Mouse (Mus musculus) embryonic facial prominence, embryonic 14.5 days (tissue): ENCODE results near the gene Cox15. TPM values are rescaled to one million over a fixed set of nuclear protein-coding genes. Genes with fewer than 3 reads are reported as not detected.
A peak's percentile ranks its signal among the peaks of the same experiment; 100 is the strongest.

Experiments used
- ATAC-seq: fragments of 200-750 bp; cut with Nextera tagmentation; 2 replicates; pipeline ENCODE4 v1.8.0; 2017; ENCODE audit warnings: low read depth, moderate number of reproducible peaks, moderate TSS enrichment
- DNase-seq: peaks from one replicate; pipeline ENCODE4 v3.0.0-alpha.2; 2015; ENCODE audit warnings: low spot score
- H3K27ac ChIP-seq: fragments of 300-500 bp; sonication (generic); replicated peaks from 2 replicates; pipeline ENCODE4 v1.5.1; 2014; ENCODE audit warnings: low read depth, mild to moderate bottlenecking, low read length, moderate library complexity
- H3K27me3 ChIP-seq: fragments of 300-500 bp; sonication (generic); replicated peaks from 2 replicates; pipeline ENCODE4 v1.6.1; 2014; ENCODE audit warnings: low read length; ENCODE audit not compliant: control insufficient read depth, insufficient read depth
- H3K36me3 ChIP-seq: fragments of 300-500 bp; sonication (generic); 2 replicates; pipeline ENCODE4 v1.6.1; 2014; ENCODE audit warnings: low read length, mixed read lengths; ENCODE audit not compliant: control insufficient read depth, insufficient read depth
- H3K4me1 ChIP-seq: fragments of 300-500 bp; sonication (generic); 2 replicates; pipeline ENCODE4 v1.6.1; 2014; ENCODE audit warnings: antibody characterized with exemption, low read length; ENCODE audit not compliant: control insufficient read depth, insufficient read depth
- H3K4me2 ChIP-seq: fragments of 300-500 bp; sonication (generic); 2 replicates; pipeline ENCODE4 v1.6.1; 2014; ENCODE audit warnings: low read depth, mild to moderate bottlenecking, low read length, moderate library complexity, mixed read lengths
- H3K4me3 ChIP-seq: fragments of 300-500 bp; sonication (generic); 2 replicates; pipeline ENCODE4 v1.5.1; 2014; ENCODE audit warnings: low read depth, mild to moderate bottlenecking, low read length
- H3K9ac ChIP-seq: fragments of 300-500 bp; sonication (generic); 2 replicates; pipeline ENCODE4 v1.6.1; 2014; ENCODE audit warnings: low read depth, mild to moderate bottlenecking, low read length, moderate library complexity, mixed read lengths
- H3K9me3 ChIP-seq: fragments of 300-500 bp; sonication (generic); 2 replicates; pipeline ENCODE4 v1.6.1; 2016; ENCODE audit warnings: low read length; ENCODE audit not compliant: control insufficient read depth
- WGBS: fragments of 180-500 bp; shearing (Covaris S2); extraction: QIAGEN DNeasy Blood & Tissue Kit; methylation state at CpG from one replicate; pipeline ENCODE4 v1.1.7; 2014; 5-methylcytosine and 5-hydroxymethylcytosine counted together
- polyA plus RNA-seq: library from polyadenylated mRNA; unstranded; fragments of >200 nt; fragmentation: Nextera tagmentation; extraction: Ambion mirVana; gene quantifications from 2 replicates; pipeline ENCODE4 v1.2.1, GENCODE M21; 2014

Gene Cox15
- polyA plus RNA-seq, 1 experiment from 2014 or later, result 7.0 TPM

- WGBS, result 56% methylated on average over 10 of the region's 10 CpGs
- Histone ChIP-seq H3K36me3 (peaks cover 33% of the 10 kb centered on the region), H3K27ac (no peak overlapping the region), H3K4me2 (no peak overlapping the region), H3K9me3 (peaks cover 3% of the 10 kb centered on the region; the same call in 1 of the 2 replicates), H3K9ac (no peak overlapping the region), H3K4me1 (no peaks in the 10 kb centered on the region), H3K4me3 (no peak overlapping the region), H3K27me3 (no peaks in the 10 kb centered on the region)
- DNase-seq (no peak), ATAC-seq (peak; percentile 33; the same call in 1 of the 2 replicates)
Measured at GRCm38 (mm10) chr19:43695514-43695964, 57.3 kb downstream of the Cox15 start.

DNA sequence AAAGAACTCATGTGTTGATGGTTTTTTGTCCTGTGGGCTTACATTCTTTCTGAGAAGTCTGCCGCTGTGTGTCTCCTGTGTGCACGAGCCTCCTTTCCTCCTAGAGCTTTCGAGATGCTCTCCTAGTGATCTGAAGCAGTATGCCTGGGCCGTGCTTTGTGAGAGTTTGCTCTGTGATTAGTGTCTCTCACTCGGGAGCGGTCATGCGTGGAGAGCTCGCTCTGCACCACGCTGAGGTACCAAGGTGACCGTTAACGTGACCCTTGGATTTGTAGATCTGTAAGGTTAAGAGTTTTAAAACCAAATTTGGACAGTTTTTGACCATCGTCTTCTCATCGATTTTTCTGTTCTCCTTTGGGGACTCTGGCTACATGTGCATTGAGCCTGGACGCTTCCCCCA lies 60.0 kb downstream of the Cox15 start:
- H3K36me3 ChIP-seq, result peaks cover 18% of the 10 kb centered on the region
- WGBS, result 83% methylated on average over 14 of the region's 14 CpGs
- no peak overlapping the region for H3K9ac ChIP-seq
- DNase-seq (no peak), ATAC-seq (no peak)
- H3K4me2 ChIP-seq, result no peak overlapping the region
- no peak overlapping the region for H3K4me3 ChIP-seq
- peaks cover 3% of the 10 kb centered on the region; the same call in 1 of the 2 replicates for H3K9me3 ChIP-seq
- no peaks in the 10 kb centered on the region for H3K4me1 ChIP-seq
- H3K27ac ChIP-seq, result no peak overlapping the region
- no peaks in the 10 kb centered on the region for H3K27me3 ChIP-seq

GRCm38 (mm10) chr19:43689419-43690246 lies 63.2 kb downstream of the Cox15 start, which contains the start of gene Entpd7:
TSS of gene Entpd7 (plus strand) at chr19:43689672.
- no peaks in the 10 kb centered on the region for H3K4me1 ChIP-seq
- DNase-seq (peak; percentile 98), ATAC-seq (peak; percentile 99)
- H3K36me3 ChIP-seq, result peaks cover 13% of the 10 kb centered on the region
- H3K27me3 ChIP-seq, result no peaks in the 10 kb centered on the region
- peaks cover 3% of the 10 kb centered on the region; the same call in 1 of the 2 replicates for H3K9me3 ChIP-seq
- peak within 1 kb of the TSS; percentile 77 for H3K9ac ChIP-seq
- H3K4me3 ChIP-seq, result peak within 1 kb of the TSS; percentile 73
- H3K27ac ChIP-seq, result peak within 1 kb of the TSS; percentile 30
- H3K4me2 ChIP-seq, result peak within 1 kb of the TSS; percentile 93
- WGBS, result under 1% methylated on average over 31 of the region's 60 CpGs

Other genes with a start within 250 kb of the Cox15 start
- gene Got1, start 228.4 kb downstream of the Cox15 start, polyA plus RNA-seq, result 33.1 and 34.4 TPM in 2 replicates
- 2.0 and 2.4 TPM in 2 replicates for gene Nkx2-3, start 140.7 kb downstream of the Cox15 start, polyA plus RNA-seq
- 12.1 and 14.2 TPM in 2 replicates for gene Slc25a28, start 78.1 kb downstream of the Cox15 start, polyA plus RNA-seq
- gene Entpd7, start 63.3 kb downstream of the Cox15 start, polyA plus RNA-seq, result 10.9 and 12.3 TPM in 2 replicates
- gene Cutc, start within 50 bp of the Cox15 start, polyA plus RNA-seq, result 9.9 and 14.1 TPM in 2 replicates
- 0.07 TPM in 2 replicates for gene Abcc2, start 29.2 kb upstream of the Cox15 start, polyA plus RNA-seq
- 15.3 and 18.8 TPM in 2 replicates for gene Dnmbp, start 187.2 kb upstream of the Cox15 start, polyA plus RNA-seq
- 0.22 and 0.33 TPM in 2 replicates for gene Cpn1, start 233.6 kb upstream of the Cox15 start, polyA plus RNA-seq